Mouse (Mus musculus) midbrain, embryonic 12.5 days (tissue): Measurements from ENCODE around the gene P2rx1. TPM values are rescaled to one million over a fixed set of nuclear protein-coding genes. Genes with fewer than 3 reads are reported as not detected.

Experiments used
- ATAC-seq: fragments of 200-750 bp; cut with Nextera tagmentation; 2 replicates; pipeline ENCODE4 v1.8.0; 2017; ENCODE audit warnings: low read depth, moderate TSS enrichment, moderate library complexity; ENCODE audit not compliant: low FRiP score
- H3K27ac ChIP-seq: fragments of 300-500 bp; sonication (generic); replicated peaks from 2 replicates; pipeline ENCODE4 v1.5.1; 2016; ENCODE audit warnings: mild to moderate bottlenecking
- H3K27me3 ChIP-seq: fragments of 300-500 bp; sonication (generic); 2 replicates; pipeline ENCODE4 v1.6.1; 2016; ENCODE audit warnings: mild to moderate bottlenecking
- H3K36me3 ChIP-seq: fragments of 300-500 bp; sonication (generic); 2 replicates; pipeline ENCODE4 v1.6.1; 2016
- H3K4me1 ChIP-seq: fragments of 300-500 bp; sonication (generic); 2 replicates; pipeline ENCODE4 v1.6.1; 2016
- H3K4me2 ChIP-seq: fragments of 300-500 bp; sonication (generic); replicated peaks from 2 replicates; pipeline ENCODE4 v1.6.1; 2016; ENCODE audit warnings: mild to moderate bottlenecking, moderate library complexity
- H3K4me3 ChIP-seq: fragments of 300-500 bp; sonication (generic); 2 replicates; pipeline ENCODE4 v1.5.1; 2016; ENCODE audit warnings: mild to moderate bottlenecking
- H3K9ac ChIP-seq: fragments of 300-500 bp; sonication (generic); replicated peaks from 2 replicates; pipeline ENCODE4 v1.6.1; 2016; ENCODE audit warnings: mild to moderate bottlenecking, moderate library complexity
- H3K9me3 ChIP-seq: fragments of 300-500 bp; sonication (generic); 2 replicates; pipeline ENCODE4 v1.6.1; 2016; ENCODE audit warnings: mild to moderate bottlenecking
- WGBS: fragments of 180-500 bp; shearing (Covaris S2); methylation state at CpG from one replicate; pipeline ENCODE4 v1.1.7; 2016; 5-methylcytosine and 5-hydroxymethylcytosine counted together
- polyA plus RNA-seq: library from polyadenylated mRNA; unstranded; fragments of >200 nt; fragmentation: Nextera tagmentation; extraction: Ambion mirVana; gene quantifications from 2 replicates; pipeline ENCODE4 v1.2.1, GENCODE M21; 2016

P2rx1 gene
- polyA plus RNA-seq, 1 experiment from 2014 or later = 0.88 TPM

GRCm38 (mm10) chr11:72961072-72961980 lies 37.6 kb upstream of the P2rx1 start, which contains the start of gene Atp2a3:
TSS of gene Atp2a3 (plus strand) at chr11:72961169.
- Histone ChIP-seq H3K36me3 (no peaks in the 10 kb centered on the region), H3K4me3 (peak within 1 kb of the TSS; percentile 34), H3K9me3 (no peaks in the 10 kb centered on the region), H3K4me1 (peaks cover 5% of the 10 kb centered on the region), H3K27me3 (peaks cover 52% of the 10 kb centered on the region), H3K4me2 (peak within 1 kb of the TSS; percentile 44), H3K9ac (no peak within 1 kb of the TSS), H3K27ac (no peak within 1 kb of the TSS)
- WGBS = 4% methylated on average over 68 of the region's 70 CpGs
- ATAC-seq = no peak

GRCm38 (mm10) chr11:72962378-72962777 lies 36.5 kb upstream of the P2rx1 start:
- no peak overlapping the region for H3K4me3 ChIP-seq

GRCm38 (mm10) chr11:72963058-72963788 lies 35.7 kb upstream of the P2rx1 start:
- peaks cover 5% of the 10 kb centered on the region for H3K4me1 ChIP-seq
- no peak overlapping the region for H3K4me2 ChIP-seq
- H3K4me3 ChIP-seq = no peak overlapping the region
- no peaks in the 10 kb centered on the region for H3K36me3 ChIP-seq
- H3K9me3 ChIP-seq = no peaks in the 10 kb centered on the region
- ATAC-seq = no peak
- no peak overlapping the region for H3K27ac ChIP-seq
- 55% methylated on average over 7 of the region's 7 CpGs for WGBS
- no peak overlapping the region for H3K9ac ChIP-seq
- H3K27me3 ChIP-seq = peaks cover 52% of the 10 kb centered on the region

More at GRCm38 (mm10) chr11:72962378-72962777, 36.5 kb upstream of the P2rx1 start:
- H3K4me2 ChIP-seq = no peak overlapping the region
- no peak overlapping the region for H3K27ac ChIP-seq
- peaks cover 5% of the 10 kb centered on the region for H3K4me1 ChIP-seq
- no peaks in the 10 kb centered on the region for H3K9me3 ChIP-seq
- WGBS = 77% methylated on average over 2 of the region's 2 CpGs
- H3K9ac ChIP-seq = no peak overlapping the region
- no peak for ATAC-seq
- H3K36me3 ChIP-seq = no peaks in the 10 kb centered on the region
- H3K27me3 ChIP-seq = peaks cover 52% of the 10 kb centered on the region

- H3K36me3 ChIP-seq = no peaks in the 10 kb centered on the region
- H3K4me1 ChIP-seq = peaks cover 5% of the 10 kb centered on the region
- H3K4me3 ChIP-seq = no peak overlapping the region
- H3K27me3 ChIP-seq = peaks cover 52% of the 10 kb centered on the region
- H3K27ac ChIP-seq = no peak overlapping the region
- WGBS = 74% methylated on average over 3 of the region's 3 CpGs
- no peaks in the 10 kb centered on the region for H3K9me3 ChIP-seq
- no peak overlapping the region for H3K9ac ChIP-seq
- ATAC-seq = no peak
- no peak overlapping the region for H3K4me2 ChIP-seq
Observed at GRCm38 (mm10) chr11:72963789-72964294, 35.1 kb upstream of the P2rx1 start.

DNA sequence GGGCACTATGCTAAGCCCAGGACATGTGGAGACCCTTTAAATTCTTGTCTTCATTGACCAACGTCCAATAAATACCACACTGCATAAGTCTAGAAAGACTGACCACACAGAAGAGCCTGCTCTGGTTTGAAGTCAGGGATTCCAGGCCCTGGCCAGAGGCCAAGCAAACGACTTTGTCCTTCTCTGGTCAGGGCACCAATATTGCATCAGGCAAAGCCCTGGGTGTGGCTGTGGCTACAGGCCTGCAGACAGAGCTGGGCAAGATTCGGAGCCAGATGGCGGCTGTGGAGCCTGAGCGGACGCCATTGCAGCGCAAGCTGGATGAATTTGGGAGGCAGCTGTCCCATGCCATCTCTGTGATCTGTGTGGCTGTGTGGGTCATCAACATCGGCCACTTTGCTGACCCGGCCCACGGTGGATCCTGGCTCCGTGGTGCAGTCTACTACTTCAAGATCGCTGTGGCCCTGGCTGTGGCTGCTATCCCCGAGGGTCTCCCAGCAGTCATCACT lies 23.9 kb upstream of the P2rx1 start:
- Histone ChIP-seq H3K9me3 (no peaks in the 10 kb centered on the region), H3K4me2 (no peak overlapping the region), H3K27me3 (no peaks in the 10 kb centered on the region), H3K4me1 (no peaks in the 10 kb centered on the region), H3K36me3 (no peaks in the 10 kb centered on the region), H3K4me3 (no peak overlapping the region), H3K9ac (no peak overlapping the region), H3K27ac (no peak overlapping the region)
- WGBS = 86% methylated on average over 13 of the region's 13 CpGs
- no peak for ATAC-seq

- H3K9ac ChIP-seq = no peak overlapping the region
- no peaks in the 10 kb centered on the region for H3K9me3 ChIP-seq
- no peaks in the 10 kb centered on the region for H3K36me3 ChIP-seq
- no peak overlapping the region for H3K27ac ChIP-seq
- ATAC-seq = no peak
- no peaks in the 10 kb centered on the region for H3K27me3 ChIP-seq
- H3K4me1 ChIP-seq = no peaks in the 10 kb centered on the region
- no peak overlapping the region for H3K4me3 ChIP-seq
- H3K4me2 ChIP-seq = no peak overlapping the region
- 79% methylated on average over 9 of the region's 9 CpGs for WGBS
Observed at GRCm38 (mm10) chr11:72982516-72982915, 16.4 kb upstream of the P2rx1 start.

DNA sequence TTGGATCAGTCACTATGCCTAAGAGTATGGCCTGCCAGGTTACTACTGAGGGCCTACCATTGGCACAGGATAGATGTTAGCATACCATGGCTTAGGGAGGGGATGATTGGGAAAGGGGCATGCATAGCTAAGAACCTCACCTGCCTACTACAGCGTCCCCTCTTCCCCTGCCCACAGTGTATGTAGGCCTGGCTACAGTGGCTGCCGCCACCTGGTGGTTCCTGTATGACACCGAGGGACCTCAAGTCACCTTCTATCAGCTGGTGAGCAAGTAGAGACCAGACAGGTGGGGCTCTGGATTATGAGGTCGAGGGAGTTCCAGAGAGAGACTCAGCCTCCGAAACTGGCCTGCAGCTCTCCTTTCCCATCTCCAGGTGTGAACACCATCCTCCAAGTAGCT lies 15.6 kb upstream of the P2rx1 start:
- Histone ChIP-seq H3K4me1 (no peaks in the 10 kb centered on the region), H3K9me3 (no peaks in the 10 kb centered on the region), H3K27me3 (no peaks in the 10 kb centered on the region), H3K27ac (no peak overlapping the region), H3K4me2 (no peak overlapping the region), H3K4me3 (no peak overlapping the region), H3K36me3 (no peaks in the 10 kb centered on the region), H3K9ac (no peak overlapping the region)
- WGBS = 51% methylated on average over 5 of the region's 5 CpGs
- no peak for ATAC-seq

- no peak overlapping the region for H3K4me2 ChIP-seq
- 89% methylated on average over 5 of the region's 5 CpGs for WGBS
- H3K27ac ChIP-seq = no peak overlapping the region
- no peaks in the 10 kb centered on the region for H3K36me3 ChIP-seq
- no peaks in the 10 kb centered on the region for H3K4me1 ChIP-seq
- H3K27me3 ChIP-seq = no peaks in the 10 kb centered on the region
- H3K4me3 ChIP-seq = no peak overlapping the region
- no peak overlapping the region for H3K9ac ChIP-seq
- no peak for ATAC-seq
- no peaks in the 10 kb centered on the region for H3K9me3 ChIP-seq
Observed at GRCm38 (mm10) chr11:72986745-72987144, 12.2 kb upstream of the P2rx1 start.

DNA sequence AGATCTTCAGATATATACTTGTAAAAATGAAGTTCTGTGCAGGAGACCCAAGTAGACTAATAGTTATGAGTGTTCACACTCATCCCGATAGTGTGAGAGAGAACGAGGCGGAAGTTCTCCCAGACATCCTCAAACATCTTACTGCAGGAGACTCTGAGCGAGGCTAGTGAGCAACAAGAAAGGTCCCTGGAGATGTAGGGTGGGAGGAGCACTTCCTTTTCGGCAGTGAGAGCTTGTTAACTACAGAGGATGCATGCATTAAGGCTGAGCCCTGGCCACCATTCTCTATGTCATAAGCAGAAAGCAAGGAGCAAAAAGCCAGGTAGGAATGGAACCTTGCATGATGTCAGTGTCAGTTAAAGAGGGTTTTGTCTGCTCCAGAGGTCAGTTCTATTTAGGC lies 11.7 kb upstream of the P2rx1 start:
- Histone ChIP-seq H3K4me3 (no peak overlapping the region), H3K4me2 (no peak overlapping the region), H3K27me3 (no peaks in the 10 kb centered on the region), H3K9me3 (no peaks in the 10 kb centered on the region), H3K36me3 (no peaks in the 10 kb centered on the region), H3K4me1 (no peaks in the 10 kb centered on the region), H3K27ac (no peak overlapping the region), H3K9ac (no peak overlapping the region)
- no peak for ATAC-seq
- 83% methylated on average over 5 of the region's 5 CpGs for WGBS

- H3K4me3 ChIP-seq = no peak overlapping the region
- H3K9ac ChIP-seq = no peak overlapping the region
- H3K9me3 ChIP-seq = no peaks in the 10 kb centered on the region
- H3K27ac ChIP-seq = no peak overlapping the region
- ATAC-seq = no peak
- 80% methylated on average over 5 of the region's 5 CpGs for WGBS
- H3K36me3 ChIP-seq = no peaks in the 10 kb centered on the region
- no peaks in the 10 kb centered on the region for H3K4me1 ChIP-seq
- H3K4me2 ChIP-seq = no peak overlapping the region
- H3K27me3 ChIP-seq = no peaks in the 10 kb centered on the region
Observed at GRCm38 (mm10) chr11:72987807-72988206, 11.1 kb upstream of the P2rx1 start.

DNA sequence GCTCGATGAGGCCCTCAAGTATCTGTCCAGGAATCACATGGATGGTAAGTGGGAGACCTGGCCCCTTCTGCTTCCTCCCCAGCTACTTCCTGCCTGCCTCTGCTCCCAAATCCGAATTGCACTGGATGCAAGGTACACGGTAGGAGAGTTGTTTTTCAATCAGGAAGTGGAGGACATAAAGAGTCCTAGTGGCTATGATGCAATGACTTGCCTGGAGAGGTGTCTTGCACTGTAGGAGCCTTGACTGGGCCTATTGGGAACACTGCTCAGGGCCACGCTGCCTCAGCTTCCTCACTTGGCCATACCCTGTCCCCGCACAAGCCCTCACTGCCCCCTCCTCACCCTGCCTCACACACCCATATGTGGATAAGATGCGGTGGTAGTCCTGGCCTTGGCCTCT lies 9.9 kb upstream of the P2rx1 start:
- 91% methylated on average over 6 of the region's 6 CpGs for WGBS
- Histone ChIP-seq H3K4me2 (no peak overlapping the region), H3K9me3 (no peaks in the 10 kb centered on the region), H3K27me3 (no peaks in the 10 kb centered on the region), H3K4me1 (no peaks in the 10 kb centered on the region), H3K36me3 (no peaks in the 10 kb centered on the region), H3K27ac (no peak overlapping the region), H3K9ac (no peak overlapping the region), H3K4me3 (no peak overlapping the region)
- ATAC-seq = no peak

DNA sequence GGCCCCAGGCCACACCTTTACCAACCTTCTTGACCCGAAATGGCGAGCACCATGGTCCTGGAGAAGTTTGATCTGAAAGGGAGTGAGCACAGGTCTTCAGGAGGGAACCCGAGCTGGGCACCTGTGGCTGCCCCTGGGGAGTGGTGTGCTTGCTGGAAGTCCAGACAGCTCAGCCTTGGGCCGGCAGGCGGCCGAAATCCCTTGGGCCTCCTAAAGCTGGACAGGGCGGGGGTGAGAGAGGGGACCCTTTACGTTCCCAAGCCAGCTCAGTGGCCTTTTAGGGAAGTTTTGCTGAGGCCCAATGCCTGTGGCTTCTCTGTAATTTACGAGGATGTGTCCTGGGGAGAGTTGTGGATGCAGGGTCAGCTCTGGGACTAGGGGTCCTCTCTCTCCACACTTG lies 8.2 kb upstream of the P2rx1 start:
- no peaks in the 10 kb centered on the region for H3K36me3 ChIP-seq
- no peaks in the 10 kb centered on the region for H3K4me1 ChIP-seq
- no peak overlapping the region for H3K27ac ChIP-seq
- no peak for ATAC-seq
- H3K4me3 ChIP-seq = no peak overlapping the region
- WGBS = 71% methylated on average over 9 of the region's 9 CpGs
- H3K9me3 ChIP-seq = no peaks in the 10 kb centered on the region
- no peaks in the 10 kb centered on the region for H3K27me3 ChIP-seq
- H3K4me2 ChIP-seq = no peak overlapping the region
- no peak overlapping the region for H3K9ac ChIP-seq
